Mouse (Mus musculus): ENCODE data around the gene Optn. TPM values are rescaled to one million over a fixed set of nuclear protein-coding genes. Genes with fewer than 3 reads are reported as not detected.

The Optn gene
- polyA plus RNA-seq, 1 experiment from 2014 or later: 6.6 TPM

DNA sequence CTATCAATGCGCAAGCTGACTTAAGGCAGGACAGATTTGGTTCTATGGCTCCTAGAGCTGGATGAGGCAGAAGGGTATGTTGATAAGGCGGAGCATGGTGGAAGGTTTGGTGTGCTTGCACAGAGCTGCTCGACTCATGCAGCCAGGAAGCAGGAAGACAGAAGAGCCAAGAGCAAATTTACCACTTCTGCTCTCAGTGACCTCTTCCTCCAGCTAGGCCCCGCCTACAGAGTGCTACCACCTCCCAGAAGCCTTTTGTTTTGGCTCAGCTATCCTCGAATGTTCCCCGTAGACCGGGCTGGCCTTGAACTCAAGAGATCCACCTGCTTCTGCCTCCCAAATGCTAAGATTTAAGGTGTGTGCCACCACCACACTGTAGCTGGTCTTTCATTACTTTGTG, 49.2 kb downstream of the Optn start:
- Histone ChIP-seq H3K27ac (ENCODE audit: low read depth, low read length) (no peak overlapping the region), H3K36me3 (ENCODE audit: control insufficient read depth, insufficient read depth, low read length) (no peaks in the 10 kb centered on the region), H3K9ac (ENCODE audit: low read depth, low read length) (no peak overlapping the region), H3K4me1 (replicated peaks; ENCODE audit: control insufficient read depth, insufficient read depth, low read length) (no peaks in the 10 kb centered on the region), H3K4me3 (ENCODE audit: low read depth, low read length) (no peak overlapping the region), H3K4me2 (replicated peaks; ENCODE audit: low read depth, low read length) (no peak overlapping the region), H3K27me3 (ENCODE audit: control insufficient read depth, insufficient read depth, low read length) (no peaks in the 10 kb centered on the region), H3K9me3 (ENCODE audit: control insufficient read depth, low read length) (no peaks in the 10 kb centered on the region)
- 80% methylated on average over 7 of the region's 7 CpGs for WGBS
- no peak for DNase-seq (ENCODE audit: low spot score)
- ATAC-seq (ENCODE audit: low FRiP score): no peak

DNA sequence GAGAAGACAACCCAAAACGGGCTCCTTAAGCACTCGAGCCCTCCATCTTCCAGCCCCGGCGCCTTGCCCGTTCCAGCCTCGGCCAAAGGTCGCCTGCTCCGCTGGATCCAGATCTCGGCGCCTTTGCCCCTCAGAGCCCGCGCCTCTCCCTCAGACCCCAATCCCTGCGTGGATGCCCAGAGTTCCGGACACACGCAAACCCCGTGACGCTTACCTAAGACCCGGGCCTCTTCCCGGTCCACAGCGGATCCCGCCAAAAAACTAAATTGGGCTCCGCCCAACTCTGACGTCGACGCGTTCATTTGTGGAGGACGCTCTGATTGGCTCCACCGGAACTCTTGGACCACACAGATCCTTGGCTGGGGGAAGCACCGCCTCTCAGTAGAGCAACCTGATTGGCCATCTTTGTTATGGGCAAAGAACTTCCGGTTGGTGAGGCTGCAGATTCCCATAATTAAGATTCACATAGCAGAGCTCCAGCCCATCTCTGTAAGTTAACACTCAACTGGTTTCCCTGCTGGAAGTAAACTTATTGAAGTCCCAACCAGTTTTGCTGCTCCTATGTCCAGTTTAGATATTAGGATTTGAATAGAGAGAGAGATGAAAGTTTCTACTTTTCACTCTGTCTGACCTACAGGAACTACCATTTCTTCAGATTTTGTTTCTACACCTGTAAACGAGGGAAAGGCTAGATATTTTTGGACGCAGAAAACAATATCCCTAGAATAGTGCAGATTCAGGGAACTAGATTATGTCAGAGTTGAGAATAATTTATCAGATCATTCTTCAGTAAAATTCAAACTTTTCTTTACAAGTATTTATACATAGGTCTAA, 51.1 kb downstream of the Optn start, which contains the start of gene Mcm10:
Gene Mcm10 (minus strand): TSS at position 301 of the 834 bp plus-strand sequence.
- Histone ChIP-seq H3K36me3 (ENCODE audit: control insufficient read depth, insufficient read depth, low read length) (peaks cover 4% of the 10 kb centered on the region; the same call in 1 of the 2 replicates), H3K4me2 (replicated peaks; ENCODE audit: low read depth, low read length) (peak within 1 kb of the TSS; percentile 46), H3K4me1 (replicated peaks; ENCODE audit: control insufficient read depth, insufficient read depth, low read length) (no peaks in the 10 kb centered on the region), H3K27ac (ENCODE audit: low read depth, low read length) (no peak within 1 kb of the TSS), H3K4me3 (ENCODE audit: low read depth, low read length) (peak within 1 kb of the TSS; percentile 57), H3K9ac (ENCODE audit: low read depth, low read length) (peak within 1 kb of the TSS; percentile 51; the same call in 1 of the 2 replicates), H3K27me3 (ENCODE audit: control insufficient read depth, insufficient read depth, low read length) (no peaks in the 10 kb centered on the region), H3K9me3 (ENCODE audit: control insufficient read depth, low read length) (no peaks in the 10 kb centered on the region)
- WGBS: 4% methylated on average over 32 of the region's 32 CpGs
- ATAC-seq (ENCODE audit: low FRiP score): peak; percentile 100
- peak; percentile 98 for DNase-seq (ENCODE audit: low spot score)

DNA sequence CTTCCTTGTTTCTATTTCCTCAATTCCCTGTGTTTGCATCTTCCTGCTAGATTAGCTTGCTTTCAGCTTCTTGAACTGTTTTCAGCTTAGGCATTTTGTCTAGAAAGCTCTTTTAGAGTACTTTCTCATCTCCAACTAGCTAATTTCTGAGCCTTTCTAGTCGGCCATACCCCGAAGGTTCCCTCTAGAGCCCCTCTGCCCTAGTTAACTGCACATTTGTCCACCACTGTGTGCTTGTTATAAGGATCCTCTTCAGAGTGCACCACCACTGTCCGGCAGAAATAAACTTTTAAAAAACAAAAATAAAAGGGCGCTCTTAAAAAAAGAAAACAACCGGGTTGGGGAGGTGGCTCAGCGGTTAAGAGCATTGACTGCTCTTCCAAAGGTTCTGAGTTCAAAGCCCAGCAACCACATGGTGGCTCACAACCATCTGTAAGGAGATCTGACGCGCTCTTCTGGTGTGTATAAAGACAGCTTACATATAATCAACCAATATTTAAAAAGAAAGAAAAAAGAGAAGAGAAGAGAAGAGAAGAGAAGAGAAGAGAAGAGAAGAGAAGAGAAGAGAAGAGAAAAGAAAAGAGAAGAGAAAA, 51.9 kb downstream of the Optn start:
- H3K27ac ChIP-seq (ENCODE audit: low read depth, low read length): no peak overlapping the region
- no peaks in the 10 kb centered on the region for H3K4me1 ChIP-seq (replicated peaks; ENCODE audit: control insufficient read depth, insufficient read depth, low read length)
- DNase-seq (ENCODE audit: low spot score) (no peak), ATAC-seq (ENCODE audit: low FRiP score) (no peak)
- H3K9ac ChIP-seq (ENCODE audit: low read depth, low read length): peak overlapping the region; percentile 51; the same call in 1 of the 2 replicates
- H3K4me2 ChIP-seq (replicated peaks; ENCODE audit: low read depth, low read length): peak overlapping the region; percentile 46
- peaks cover 4% of the 10 kb centered on the region; the same call in 1 of the 2 replicates for H3K36me3 ChIP-seq (ENCODE audit: control insufficient read depth, insufficient read depth, low read length)
- no peaks in the 10 kb centered on the region for H3K27me3 ChIP-seq (ENCODE audit: control insufficient read depth, insufficient read depth, low read length)
- WGBS: 17% methylated on average over 8 of the region's 8 CpGs
- no peaks in the 10 kb centered on the region for H3K9me3 ChIP-seq (ENCODE audit: control insufficient read depth, low read length)
- peak overlapping the region; percentile 57 for H3K4me3 ChIP-seq (ENCODE audit: low read depth, low read length)

DNA sequence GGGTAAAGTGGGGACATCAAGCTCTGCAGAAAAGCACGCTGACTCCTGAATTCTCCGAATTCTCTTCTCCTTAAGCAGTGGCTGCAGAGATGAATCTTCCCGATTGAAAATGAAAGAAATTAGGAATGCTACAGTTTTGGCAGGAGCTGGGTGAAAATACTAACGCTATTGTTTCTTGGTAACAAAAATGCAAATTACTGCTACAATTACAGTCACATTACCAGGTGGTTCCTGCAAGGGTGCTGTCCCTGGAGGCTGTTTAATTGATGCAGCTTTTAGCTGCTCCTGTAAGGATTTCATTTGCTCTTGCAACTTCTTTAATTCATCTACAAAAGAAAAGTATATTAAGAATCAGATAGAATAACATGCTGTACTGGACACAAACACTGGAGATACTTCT, 56.7 kb downstream of the Optn start:
- Histone ChIP-seq H3K4me3 (ENCODE audit: low read depth, low read length) (no peak overlapping the region), H3K9me3 (ENCODE audit: control insufficient read depth, low read length) (no peaks in the 10 kb centered on the region), H3K27me3 (ENCODE audit: control insufficient read depth, insufficient read depth, low read length) (no peaks in the 10 kb centered on the region), H3K9ac (ENCODE audit: low read depth, low read length) (no peak overlapping the region), H3K27ac (ENCODE audit: low read depth, low read length) (no peak overlapping the region), H3K4me1 (replicated peaks; ENCODE audit: control insufficient read depth, insufficient read depth, low read length) (no peaks in the 10 kb centered on the region), H3K36me3 (ENCODE audit: control insufficient read depth, insufficient read depth, low read length) (peaks cover 6% of the 10 kb centered on the region), H3K4me2 (replicated peaks; ENCODE audit: low read depth, low read length) (no peak overlapping the region)
- no peak for DNase-seq (ENCODE audit: low spot score)
- WGBS: 93% methylated on average over 4 of the region's 4 CpGs
- ATAC-seq (ENCODE audit: low FRiP score): no peak

DNA sequence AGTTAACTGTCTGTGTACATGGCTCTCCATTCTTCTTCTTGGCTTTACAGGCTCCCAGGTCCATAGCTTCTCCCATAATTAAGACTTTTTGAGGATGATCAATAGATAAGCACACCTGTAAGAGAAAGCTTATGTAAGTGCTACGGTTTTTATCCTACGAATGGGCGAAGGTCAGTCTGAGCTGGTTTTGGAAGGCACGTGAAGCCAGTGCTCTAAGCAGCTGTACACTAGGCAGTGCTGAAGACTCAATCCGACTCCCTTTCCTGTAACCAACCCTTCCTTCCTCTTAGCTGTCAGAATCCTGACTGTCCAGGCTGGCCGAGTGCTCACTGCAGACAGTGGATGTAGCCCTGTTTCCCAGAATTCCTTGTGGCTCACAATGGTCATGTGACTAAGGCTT, 62.6 kb downstream of the Optn start:
- Histone ChIP-seq H3K4me1 (replicated peaks; ENCODE audit: control insufficient read depth, insufficient read depth, low read length) (no peaks in the 10 kb centered on the region), H3K9me3 (ENCODE audit: control insufficient read depth, low read length) (no peaks in the 10 kb centered on the region), H3K4me3 (ENCODE audit: low read depth, low read length) (no peak overlapping the region), H3K4me2 (replicated peaks; ENCODE audit: low read depth, low read length) (no peak overlapping the region), H3K27ac (ENCODE audit: low read depth, low read length) (no peak overlapping the region), H3K27me3 (ENCODE audit: control insufficient read depth, insufficient read depth, low read length) (no peaks in the 10 kb centered on the region), H3K9ac (ENCODE audit: low read depth, low read length) (no peak overlapping the region), H3K36me3 (ENCODE audit: control insufficient read depth, insufficient read depth, low read length) (peaks cover 8% of the 10 kb centered on the region)
- WGBS: 93% methylated on average over 6 of the region's 6 CpGs
- DNase-seq (ENCODE audit: low spot score) (no peak), ATAC-seq (ENCODE audit: low FRiP score) (no peak)

DNA sequence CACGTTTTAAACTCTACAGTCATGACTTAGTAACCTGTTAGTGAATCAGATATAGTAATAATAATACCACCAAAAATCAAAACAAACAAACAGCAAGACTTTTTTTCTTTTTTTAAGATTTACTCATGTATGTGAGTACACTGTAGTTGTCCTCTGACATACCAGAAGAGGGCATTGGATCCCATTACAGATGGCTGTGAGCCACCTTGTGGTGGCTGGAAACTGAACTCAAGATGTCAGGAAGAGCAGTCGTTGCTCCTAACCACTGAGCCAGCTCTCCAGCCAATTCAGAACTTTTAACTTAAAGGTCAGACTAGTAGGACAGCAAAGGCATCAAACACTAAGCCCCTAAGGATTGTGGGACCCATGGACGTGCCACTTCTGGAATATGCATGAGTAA, 64.9 kb downstream of the Optn start:
- whole genome bisulfite sequencing: 82% methylated on average over 3 of the region's 3 CpGs
- H3K27me3 ChIP-seq (ENCODE audit: control insufficient read depth, insufficient read depth, low read length): no peaks in the 10 kb centered on the region
- H3K4me2 ChIP-seq (replicated peaks; ENCODE audit: low read depth, low read length): no peak overlapping the region
- no peaks in the 10 kb centered on the region for H3K4me1 ChIP-seq (replicated peaks; ENCODE audit: control insufficient read depth, insufficient read depth, low read length)
- DNase-seq (ENCODE audit: low spot score) (no peak), ATAC-seq (ENCODE audit: low FRiP score) (no peak)
- H3K4me3 ChIP-seq (ENCODE audit: low read depth, low read length): no peak overlapping the region
- no peak overlapping the region for H3K9ac ChIP-seq (ENCODE audit: low read depth, low read length)
- peaks cover 9% of the 10 kb centered on the region for H3K36me3 ChIP-seq (ENCODE audit: control insufficient read depth, insufficient read depth, low read length)
- H3K27ac ChIP-seq (ENCODE audit: low read depth, low read length): no peak overlapping the region
- H3K9me3 ChIP-seq (ENCODE audit: control insufficient read depth, low read length): no peaks in the 10 kb centered on the region

DNA sequence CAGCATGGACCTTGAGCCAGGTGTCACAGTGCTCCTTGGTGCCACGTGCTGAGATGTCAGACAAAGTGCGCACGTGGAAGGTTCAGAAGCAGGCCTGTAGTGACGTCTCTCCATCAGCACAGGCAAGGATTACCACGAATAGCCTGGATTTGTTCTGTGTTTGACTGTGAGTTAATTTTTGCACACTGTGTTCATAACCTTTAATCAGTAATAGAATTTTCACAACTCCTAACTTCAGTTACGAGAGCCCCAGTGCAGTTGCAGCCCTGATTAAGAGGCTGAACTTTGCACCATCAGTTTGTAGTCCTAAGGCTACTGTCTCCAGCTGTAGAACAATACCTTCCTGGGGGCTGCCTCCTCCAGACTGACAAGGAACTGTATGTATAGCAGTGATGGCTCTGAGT, 67.4 kb downstream of the Optn start:
- DNase-seq (ENCODE audit: low spot score): no peak

DNA sequence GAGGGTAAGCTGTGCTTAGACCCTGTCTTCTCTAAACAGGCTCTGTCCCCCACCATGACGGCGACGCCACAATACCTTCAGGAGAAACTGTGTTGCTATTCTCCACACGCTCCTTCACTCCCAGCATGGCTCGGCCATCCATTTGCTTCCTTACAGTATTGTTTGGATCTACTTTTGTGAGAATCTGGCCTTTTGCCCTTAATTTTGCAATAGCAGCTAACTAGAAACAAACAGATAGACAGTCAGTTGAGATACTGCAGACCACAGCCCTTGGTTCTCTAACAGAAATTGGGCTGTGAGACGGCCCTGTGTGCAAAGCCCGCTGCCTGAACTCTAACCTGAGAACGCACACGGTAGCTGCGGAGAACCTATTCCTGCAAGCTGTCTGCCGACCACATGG, 68.2 kb downstream of the Optn start:
- peaks cover 5% of the 10 kb centered on the region for H3K36me3 ChIP-seq (ENCODE audit: control insufficient read depth, insufficient read depth, low read length)
- 94% methylated on average over 11 of the region's 11 CpGs for WGBS

More for the DNA sequence above, 67.4 kb downstream of the Optn start:
- Histone ChIP-seq H3K4me3 (ENCODE audit: low read depth, low read length) (no peak overlapping the region), H3K27me3 (ENCODE audit: control insufficient read depth, insufficient read depth, low read length) (no peaks in the 10 kb centered on the region), H3K9me3 (ENCODE audit: control insufficient read depth, low read length) (no peaks in the 10 kb centered on the region), H3K4me2 (replicated peaks; ENCODE audit: low read depth, low read length) (no peak overlapping the region), H3K36me3 (ENCODE audit: control insufficient read depth, insufficient read depth, low read length) (peaks cover 9% of the 10 kb centered on the region), H3K9ac (ENCODE audit: low read depth, low read length) (no peak overlapping the region), H3K27ac (ENCODE audit: low read depth, low read length) (no peak overlapping the region), H3K4me1 (replicated peaks; ENCODE audit: control insufficient read depth, insufficient read depth, low read length) (no peaks in the 10 kb centered on the region)
- ATAC-seq (ENCODE audit: low FRiP score): no peak
- WGBS: 95% methylated on average over 6 of the region's 6 CpGs

DNA sequence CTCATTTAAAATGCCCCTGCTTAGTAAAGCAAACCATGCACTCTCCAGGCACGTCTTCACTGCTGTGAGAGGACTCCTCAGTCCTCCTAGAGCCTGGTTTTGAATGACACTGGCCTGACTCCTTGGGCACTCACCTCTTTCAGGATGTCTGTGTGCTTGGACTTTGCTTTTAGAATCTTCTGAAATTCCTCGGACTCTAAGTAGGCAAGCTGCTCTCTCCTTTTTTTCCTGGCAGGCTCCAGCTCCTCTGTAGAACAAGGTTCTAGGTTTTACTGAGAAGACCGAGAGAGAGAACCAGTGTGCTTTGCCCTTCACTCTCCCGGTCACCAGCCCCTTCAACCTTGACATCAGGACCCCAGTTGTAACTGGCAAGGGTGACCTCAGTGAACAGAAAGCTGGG, 69.4 kb downstream of the Optn start:
- Histone ChIP-seq H3K4me3 (ENCODE audit: low read depth, low read length) (no peak overlapping the region), H3K9me3 (ENCODE audit: control insufficient read depth, low read length) (no peaks in the 10 kb centered on the region), H3K9ac (ENCODE audit: low read depth, low read length) (no peak overlapping the region), H3K36me3 (ENCODE audit: control insufficient read depth, insufficient read depth, low read length) (peaks cover 3% of the 10 kb centered on the region; the same call in 1 of the 2 replicates), H3K27ac (ENCODE audit: low read depth, low read length) (no peak overlapping the region), H3K4me2 (replicated peaks; ENCODE audit: low read depth, low read length) (no peak overlapping the region), H3K4me1 (replicated peaks; ENCODE audit: control insufficient read depth, insufficient read depth, low read length) (no peaks in the 10 kb centered on the region), H3K27me3 (ENCODE audit: control insufficient read depth, insufficient read depth, low read length) (no peaks in the 10 kb centered on the region)
- no peak for ATAC-seq (ENCODE audit: low FRiP score)
- WGBS: 82% methylated on average over 4 of the region's 4 CpGs
- no peak for DNase-seq (ENCODE audit: low spot score)

More for the DNA sequence above, 68.2 kb downstream of the Optn start:
- Histone ChIP-seq H3K9me3 (ENCODE audit: control insufficient read depth, low read length) (no peaks in the 10 kb centered on the region), H3K4me3 (ENCODE audit: low read depth, low read length) (no peak overlapping the region), H3K9ac (ENCODE audit: low read depth, low read length) (no peak overlapping the region), H3K27me3 (ENCODE audit: control insufficient read depth, insufficient read depth, low read length) (no peaks in the 10 kb centered on the region), H3K4me2 (replicated peaks; ENCODE audit: low read depth, low read length) (no peak overlapping the region), H3K27ac (ENCODE audit: low read depth, low read length) (no peak overlapping the region), H3K4me1 (replicated peaks; ENCODE audit: control insufficient read depth, insufficient read depth, low read length) (no peaks in the 10 kb centered on the region)
- no peak for DNase-seq (ENCODE audit: low spot score)
- ATAC-seq (ENCODE audit: low FRiP score): no peak
